Mouse (Mus musculus) embryonic facial prominence, embryonic 11.5 days (tissue): ENCODE measurements at regions not wholly inside any gene's neighbourhood (a gene's known extent, or its start where the extent isn't known, plus 50 kb on each side); places are given as distances from the start of the nearest gene placed in this dataset.
A peak's percentile ranks its signal among the peaks of the same experiment; 100 is the strongest.

ENCODE experiments used
- ATAC-seq: fragments of 200-750 bp; cut with Nextera tagmentation; replicated peaks from 2 replicates; pipeline ENCODE4 v1.8.0; 2017; ENCODE audit warnings: low read depth; ENCODE audit not compliant: insufficient number of reproducible peaks, low FRiP score, low TSS enrichment
- DNase-seq: peaks from one replicate; pipeline ENCODE4 v3.0.0-alpha.2; 2015; ENCODE audit warnings: low spot score
- H3K27ac ChIP-seq: fragments of 300-500 bp; sonication (generic); replicated peaks from 2 replicates; pipeline ENCODE4 v1.5.1; 2014; ENCODE audit warnings: mild to moderate bottlenecking, low read depth, low read length, control low read depth
- H3K27me3 ChIP-seq: fragments of 300-500 bp; sonication (generic); 2 replicates; pipeline ENCODE4 v1.6.1; 2014; ENCODE audit warnings: mild to moderate bottlenecking, low read length, moderate library complexity, mixed read lengths; ENCODE audit not compliant: control insufficient read depth, insufficient read depth
- H3K36me3 ChIP-seq: fragments of 300-500 bp; sonication (generic); replicated peaks from 2 replicates; pipeline ENCODE4 v1.6.1; 2014; ENCODE audit warnings: low read depth, mild to moderate bottlenecking, low read length, moderate library complexity, mixed read lengths; ENCODE audit not compliant: control insufficient read depth, insufficient read depth
- H3K4me1 ChIP-seq: fragments of 300-500 bp; sonication (generic); 2 replicates; pipeline ENCODE4 v1.6.1; 2014; ENCODE audit warnings: low read length, mixed read lengths; ENCODE audit not compliant: control insufficient read depth, insufficient read depth
- H3K4me2 ChIP-seq: fragments of 300-500 bp; sonication (generic); 2 replicates; pipeline ENCODE4 v1.6.1; 2014; ENCODE audit warnings: low read depth, mild to moderate bottlenecking, control low read depth, low read length, moderate library complexity
- H3K4me3 ChIP-seq: fragments of 300-500 bp; sonication (generic); 2 replicates; pipeline ENCODE4 v1.5.1; 2014; ENCODE audit warnings: low read depth, low read length, control low read depth
- H3K9ac ChIP-seq: fragments of 300-500 bp; sonication (generic); replicated peaks from 2 replicates; pipeline ENCODE4 v1.6.1; 2014; ENCODE audit warnings: mild to moderate bottlenecking, control low read depth, low read length
- H3K9me3 ChIP-seq: fragments of 300-500 bp; sonication (generic); replicated peaks from 2 replicates; pipeline ENCODE4 v1.6.1; 2016; ENCODE audit warnings: mild to moderate bottlenecking, low read length, inconsistent platforms, mixed read lengths; ENCODE audit not compliant: control insufficient read depth
- WGBS: fragments of 180-500 bp; shearing (Covaris S2); extraction: QIAGEN DNeasy Blood & Tissue Kit; methylation state at CpG from one replicate; pipeline ENCODE4 v1.1.7; 2014; 5-methylcytosine and 5-hydroxymethylcytosine counted together

DNA sequence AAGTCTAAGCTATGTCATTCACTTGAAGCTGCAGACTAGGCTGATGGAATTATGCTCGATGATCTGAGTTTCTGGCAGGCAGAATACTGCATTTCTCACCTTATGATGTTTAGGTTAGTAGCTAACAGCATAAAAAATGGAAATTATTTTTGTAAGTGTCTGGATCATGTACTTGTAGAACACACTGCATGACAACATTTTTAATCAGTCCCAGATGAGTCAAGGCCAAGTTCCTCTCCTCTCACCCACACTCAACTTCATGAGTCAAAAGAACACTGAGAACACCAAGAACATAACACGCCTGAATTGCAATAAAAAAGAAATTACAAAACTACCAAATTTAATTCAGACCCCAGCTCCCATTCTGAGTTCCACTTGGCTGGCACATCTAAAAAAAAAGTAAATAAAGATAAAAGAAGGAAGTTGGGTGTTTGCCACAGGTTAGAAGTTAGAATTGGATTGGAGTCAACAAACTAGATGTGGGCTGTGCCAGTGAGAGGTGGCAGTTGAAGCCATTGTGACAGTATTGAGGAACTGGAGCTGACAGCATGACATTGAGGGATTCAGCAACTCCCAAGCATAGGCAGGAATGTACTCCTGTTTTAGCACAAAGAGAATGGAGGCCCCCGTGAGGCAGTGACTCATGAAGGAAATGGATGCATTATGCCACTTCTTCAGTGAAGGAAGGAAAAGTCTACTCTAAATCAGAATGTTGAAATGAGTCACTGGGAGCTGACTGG is 222.8 kb upstream of the 4931408C20Rik start:
- no peak for ATAC-seq
- DNase-seq, result no peak
- Histone ChIP-seq H3K4me1 (no peaks in the 10 kb centered on the region), H3K9me3 (no peaks in the 10 kb centered on the region), H3K4me3 (no peak overlapping the region), H3K36me3 (no peaks in the 10 kb centered on the region), H3K27me3 (no peaks in the 10 kb centered on the region), H3K27ac (no peak overlapping the region), H3K9ac (no peak overlapping the region), H3K4me2 (no peak overlapping the region)
- WGBS, result 85% methylated on average over 3 of the region's 3 CpGs

GRCm38 (mm10) chr1:26902306-26902705 is 215.0 kb upstream of the 4931408C20Rik start:
- H3K27me3 ChIP-seq, result no peaks in the 10 kb centered on the region
- H3K4me2 ChIP-seq, result no peak overlapping the region
- WGBS, result 88% methylated on average over 1 of the region's 1 CpGs
- no peaks in the 10 kb centered on the region for H3K4me1 ChIP-seq
- H3K36me3 ChIP-seq, result no peaks in the 10 kb centered on the region
- no peaks in the 10 kb centered on the region for H3K9me3 ChIP-seq
- DNase-seq, result no peak
- ATAC-seq, result no peak
- no peak overlapping the region for H3K27ac ChIP-seq
- H3K4me3 ChIP-seq, result no peak overlapping the region
- no peak overlapping the region for H3K9ac ChIP-seq

- DNase-seq (no peak), ATAC-seq (no peak)
- Histone ChIP-seq H3K27me3 (no peaks in the 10 kb centered on the region), H3K4me3 (no peak overlapping the region), H3K9me3 (no peaks in the 10 kb centered on the region), H3K36me3 (no peaks in the 10 kb centered on the region), H3K9ac (no peak overlapping the region), H3K4me1 (no peaks in the 10 kb centered on the region), H3K27ac (no peak overlapping the region), H3K4me2 (no peak overlapping the region)
- WGBS, result 75% methylated on average over 2 of the region's 2 CpGs
Measured at GRCm38 (mm10) chr1:26857433-26857832, 170.2 kb upstream of the 4931408C20Rik start.

DNA sequence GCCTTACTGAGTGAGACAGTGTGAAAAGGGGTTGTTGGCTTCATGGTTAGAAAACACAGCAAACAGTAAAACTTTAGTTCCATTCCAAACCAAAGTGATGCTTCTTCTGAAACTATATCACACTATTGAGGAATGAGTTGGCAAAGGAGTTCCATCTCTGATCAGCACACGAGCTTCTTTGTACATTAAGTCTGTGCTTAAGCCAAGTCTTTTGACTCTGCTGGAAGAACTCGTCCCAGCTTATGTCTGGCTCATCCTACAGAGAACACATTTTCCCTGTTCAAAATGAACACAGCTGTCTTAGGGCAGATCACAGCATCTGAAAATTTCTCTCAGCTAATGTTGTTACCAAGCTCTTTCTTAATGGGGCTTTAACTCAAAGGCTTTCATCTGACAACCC is 166.5 kb upstream of the 4931408C20Rik start:
- Histone ChIP-seq H3K36me3 (no peaks in the 10 kb centered on the region), H3K27me3 (no peaks in the 10 kb centered on the region), H3K4me1 (no peaks in the 10 kb centered on the region), H3K27ac (no peak overlapping the region), H3K4me2 (no peak overlapping the region), H3K9ac (no peak overlapping the region), H3K9me3 (no peaks in the 10 kb centered on the region), H3K4me3 (no peak overlapping the region)
- ATAC-seq (no peak), DNase-seq (no peak)
- 76% methylated on average over 2 of the region's 2 CpGs for WGBS

DNA sequence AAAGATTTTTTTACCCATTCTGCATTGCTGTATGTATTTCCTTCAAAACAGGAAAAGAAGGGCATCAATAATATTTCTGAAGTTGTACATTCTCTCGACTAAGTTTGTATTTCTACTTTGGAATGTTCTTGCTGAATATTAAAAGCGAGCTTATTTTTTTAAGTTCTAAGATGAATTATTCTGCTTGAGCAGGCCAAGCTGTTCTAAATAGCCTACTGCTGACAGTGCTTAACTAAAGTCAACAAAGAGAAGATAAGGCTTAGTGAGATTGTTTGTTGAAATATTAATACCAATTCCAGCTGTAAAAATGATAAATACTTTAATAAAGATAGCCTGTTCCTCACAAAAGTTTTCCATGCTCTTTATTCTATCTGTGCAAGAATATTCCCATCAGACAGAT is 122.0 kb upstream of the 4931408C20Rik start:
- Histone ChIP-seq H3K36me3 (no peaks in the 10 kb centered on the region), H3K27me3 (no peaks in the 10 kb centered on the region), H3K4me3 (no peak overlapping the region), H3K9ac (no peak overlapping the region), H3K4me2 (no peak overlapping the region), H3K27ac (no peak overlapping the region), H3K9me3 (no peaks in the 10 kb centered on the region), H3K4me1 (no peaks in the 10 kb centered on the region)
- DNase-seq (no peak), ATAC-seq (no peak)
- WGBS, result 73% methylated on average over 2 of the region's 2 CpGs

DNA sequence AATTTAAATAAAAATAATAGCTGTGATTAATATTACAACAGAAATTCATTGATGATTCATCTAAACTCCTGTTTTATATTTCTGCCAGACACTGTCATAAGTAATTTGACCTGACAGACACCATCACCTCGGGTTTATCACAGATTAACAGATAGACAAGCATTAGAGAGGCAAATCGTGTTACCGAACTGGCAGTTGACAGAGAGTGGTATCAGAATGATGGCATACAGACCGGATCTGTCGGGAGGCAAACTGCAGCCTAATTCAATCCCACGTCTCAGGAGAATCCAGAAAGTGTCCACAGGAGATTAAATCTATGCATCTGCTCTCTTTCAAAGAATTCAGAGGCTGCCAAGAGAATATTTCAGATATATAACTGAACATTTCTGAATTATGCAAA is 77.8 kb upstream of the 4931408C20Rik start:
- H3K9ac ChIP-seq, result no peak overlapping the region
- H3K36me3 ChIP-seq, result no peaks in the 10 kb centered on the region
- no peak overlapping the region for H3K4me2 ChIP-seq
- ATAC-seq, result no peak
- H3K4me1 ChIP-seq, result no peaks in the 10 kb centered on the region
- H3K4me3 ChIP-seq, result no peak overlapping the region
- H3K27me3 ChIP-seq, result no peaks in the 10 kb centered on the region
- WGBS, result 61% methylated on average over 6 of the region's 6 CpGs
- peak; percentile 14 for DNase-seq
- H3K27ac ChIP-seq, result no peak overlapping the region
- H3K9me3 ChIP-seq, result no peaks in the 10 kb centered on the region
